Mouse (Mus musculus): ENCODE data around the gene Nfasc.

DNA sequence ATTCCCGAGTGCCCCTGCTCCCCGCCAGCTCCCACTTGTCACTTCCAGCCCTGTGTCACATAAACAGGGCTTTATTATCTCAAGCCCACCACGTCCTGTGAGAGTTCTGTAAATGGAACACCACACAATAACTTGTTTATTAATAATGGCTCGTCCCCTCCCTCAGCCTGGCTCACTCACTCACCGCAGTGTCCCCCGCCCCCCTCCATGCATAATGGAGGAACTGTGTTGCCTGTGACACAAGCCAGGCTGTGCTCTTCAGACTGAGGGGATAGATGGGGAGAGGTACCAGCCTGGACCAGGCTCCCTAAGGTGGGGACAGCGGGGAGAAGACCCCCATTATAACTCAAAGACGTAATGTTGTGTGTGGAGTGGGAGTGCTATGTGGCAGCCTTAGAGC lies 34.3 kb downstream of the Nfasc start:
- TF ChIP-seq GATA1 (IDR thresholded peaks at IDR 0.05; ENCODE audit: low read length), result no peak
- no peak for TF ChIP-seq TAL1 (IDR thresholded peaks at IDR 0.05; ENCODE audit: low read length)

Measured in erythroblast, embryonic 14.5 days (primary cell).